Mouse (Mus musculus): ENCODE results near the gene Intu. TPM values are rescaled to one million over a fixed set of nuclear protein-coding genes. Genes with fewer than 3 reads are reported as not detected.

The Intu gene
- polyA plus RNA-seq, 1 experiment from 2014 or later, result 10.0 TPM

DNA sequence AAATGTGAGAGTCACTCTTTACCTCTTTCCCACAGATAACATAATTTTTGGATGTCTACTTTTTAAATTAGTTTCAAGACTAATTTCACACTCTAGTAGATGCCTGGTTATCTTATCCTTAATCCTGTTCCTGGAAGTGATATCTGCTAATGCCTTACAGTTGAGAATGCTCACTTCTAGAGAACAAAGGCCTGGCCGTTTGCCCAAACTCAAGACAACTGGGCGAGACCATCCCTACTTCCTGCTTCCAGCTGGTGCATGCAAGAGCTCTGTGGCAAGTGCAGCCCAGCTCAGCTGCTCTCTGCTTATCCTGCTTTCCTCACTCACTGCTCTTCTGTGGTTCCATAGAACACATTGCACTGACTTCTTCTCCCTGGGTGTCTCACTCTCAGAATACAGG, 163.4 kb downstream of the Intu start:
- H3K4me2 ChIP-seq (ENCODE audit: low read depth, low read length, severe bottlenecking), result no peak overlapping the region
- no peaks in the 10 kb centered on the region for H3K9me3 ChIP-seq (ENCODE audit: control insufficient read depth, low read length)
- H3K27me3 ChIP-seq (ENCODE audit: control insufficient read depth, insufficient read depth, low read length), result no peaks in the 10 kb centered on the region
- no peaks in the 10 kb centered on the region for H3K36me3 ChIP-seq (ENCODE audit: control insufficient read depth, insufficient read depth, low read length)
- H3K27ac ChIP-seq (ENCODE audit: low read depth, low read length), result no peak overlapping the region
- ATAC-seq (replicated peaks; ENCODE audit: low FRiP score) (no peak), DNase-seq (ENCODE audit: low spot score) (no peak)
- 73% methylated on average over 2 of the region's 2 CpGs for WGBS
- H3K4me1 ChIP-seq (replicated peaks; ENCODE audit: control insufficient read depth, insufficient read depth, low read length), result no peaks in the 10 kb centered on the region
- H3K9ac ChIP-seq (ENCODE audit: low read length), result no peak overlapping the region
- no peak overlapping the region for H3K4me3 ChIP-seq (ENCODE audit: low read depth, low read length)

DNA sequence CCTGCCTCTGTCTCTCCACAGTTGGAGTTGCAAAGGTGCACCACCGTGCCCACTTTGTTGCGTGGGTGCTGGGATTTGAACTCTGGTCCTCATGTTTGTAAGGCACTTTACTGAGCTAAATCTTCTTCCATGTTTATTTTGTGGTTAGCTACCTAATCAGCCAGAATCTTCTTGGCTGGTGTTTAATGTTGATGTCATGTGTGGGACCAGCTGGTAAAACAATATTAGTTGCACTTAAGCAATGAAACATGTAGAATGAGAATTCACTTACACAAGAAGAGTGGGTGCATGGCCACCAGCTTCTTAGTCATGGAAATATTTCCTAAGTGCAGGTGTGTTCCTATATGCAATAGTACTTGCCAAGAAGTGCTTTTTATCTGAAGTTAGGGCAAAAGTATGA, 164.1 kb downstream of the Intu start:
- no peak overlapping the region for H3K9ac ChIP-seq (ENCODE audit: low read length)
- no peaks in the 10 kb centered on the region for H3K36me3 ChIP-seq (ENCODE audit: control insufficient read depth, insufficient read depth, low read length)
- H3K4me1 ChIP-seq (replicated peaks; ENCODE audit: control insufficient read depth, insufficient read depth, low read length), result no peaks in the 10 kb centered on the region
- no peak overlapping the region for H3K27ac ChIP-seq (ENCODE audit: low read depth, low read length)
- no peak for DNase-seq (ENCODE audit: low spot score)
- WGBS, result 92% methylated on average over 2 of the region's 2 CpGs
- no peaks in the 10 kb centered on the region for H3K9me3 ChIP-seq (ENCODE audit: control insufficient read depth, low read length)
- H3K27me3 ChIP-seq (ENCODE audit: control insufficient read depth, insufficient read depth, low read length), result no peaks in the 10 kb centered on the region
- no peak overlapping the region for H3K4me3 ChIP-seq (ENCODE audit: low read depth, low read length)
- ATAC-seq (replicated peaks; ENCODE audit: low FRiP score), result no peak
- H3K4me2 ChIP-seq (ENCODE audit: low read depth, low read length, severe bottlenecking), result no peak overlapping the region

DNA sequence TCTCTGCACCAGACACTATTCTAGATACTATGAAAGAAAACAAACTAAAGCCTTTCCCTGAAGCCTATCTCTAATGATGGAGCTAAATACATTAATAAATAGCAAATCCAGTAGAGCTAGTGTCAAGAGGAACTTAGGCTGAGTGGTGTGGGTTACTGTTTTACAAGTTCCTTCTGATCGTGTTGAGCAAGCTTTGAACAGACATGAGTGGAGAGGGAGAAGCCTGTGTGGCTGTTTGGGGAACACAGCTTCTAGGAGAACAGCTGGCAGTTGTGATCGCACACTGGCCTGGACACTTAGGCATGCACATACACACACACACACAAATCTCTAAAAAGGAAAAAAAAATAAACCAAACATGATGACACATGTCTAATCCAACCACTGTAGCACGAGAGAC, 167.7 kb downstream of the Intu start:
- Histone ChIP-seq H3K27me3 (ENCODE audit: control insufficient read depth, insufficient read depth, low read length) (no peaks in the 10 kb centered on the region), H3K36me3 (ENCODE audit: control insufficient read depth, insufficient read depth, low read length) (no peaks in the 10 kb centered on the region), H3K4me2 (ENCODE audit: low read depth, low read length, severe bottlenecking) (no peak overlapping the region), H3K27ac (ENCODE audit: low read depth, low read length) (no peak overlapping the region), H3K9me3 (ENCODE audit: control insufficient read depth, low read length) (no peaks in the 10 kb centered on the region), H3K9ac (ENCODE audit: low read length) (no peak overlapping the region), H3K4me3 (ENCODE audit: low read depth, low read length) (no peak overlapping the region), H3K4me1 (replicated peaks; ENCODE audit: control insufficient read depth, insufficient read depth, low read length) (no peaks in the 10 kb centered on the region)
- 89% methylated on average over 3 of the region's 3 CpGs for WGBS
- ATAC-seq (replicated peaks; ENCODE audit: low FRiP score) (no peak), DNase-seq (ENCODE audit: low spot score) (no peak)

DNA sequence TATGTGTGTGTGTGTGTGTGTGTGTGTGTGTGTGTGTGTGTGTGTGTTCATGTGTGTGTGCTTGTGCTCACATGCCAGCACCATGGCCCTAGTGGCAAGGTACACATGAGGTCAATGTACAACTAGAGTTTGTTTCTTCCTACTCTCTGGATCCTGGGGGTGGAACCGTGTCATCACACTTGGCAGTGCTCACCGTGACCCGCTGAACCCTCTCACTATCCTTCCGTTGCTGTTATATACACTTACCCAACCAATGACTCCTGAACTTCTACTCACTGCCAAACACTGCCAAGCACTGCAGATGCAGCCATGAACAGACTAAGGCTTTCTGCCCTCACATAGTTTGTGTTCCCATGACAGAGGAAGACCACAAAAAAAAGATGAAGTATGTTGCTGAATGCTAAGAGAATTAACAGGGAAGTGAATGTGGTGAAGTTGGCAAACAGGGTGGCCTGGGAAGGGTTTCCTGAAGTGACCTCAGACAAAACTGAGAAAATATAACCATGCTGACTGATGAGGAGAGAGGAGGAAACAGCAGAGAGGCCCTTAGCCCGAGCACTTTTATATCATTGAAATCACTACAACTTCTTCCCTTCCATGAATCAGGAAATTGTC, 173.8 kb downstream of the Intu start:
- Histone ChIP-seq H3K4me1 (replicated peaks; ENCODE audit: control insufficient read depth, insufficient read depth, low read length) (no peaks in the 10 kb centered on the region), H3K36me3 (ENCODE audit: control insufficient read depth, insufficient read depth, low read length) (no peaks in the 10 kb centered on the region), H3K4me3 (ENCODE audit: low read depth, low read length) (no peak overlapping the region), H3K27ac (ENCODE audit: low read depth, low read length) (no peak overlapping the region), H3K9ac (ENCODE audit: low read length) (no peak overlapping the region), H3K27me3 (ENCODE audit: control insufficient read depth, insufficient read depth, low read length) (no peaks in the 10 kb centered on the region), H3K9me3 (ENCODE audit: control insufficient read depth, low read length) (no peaks in the 10 kb centered on the region; the same call in 1 of the 2 replicates), H3K4me2 (ENCODE audit: low read depth, low read length, severe bottlenecking) (no peak overlapping the region)
- WGBS, result 85% methylated on average over 5 of the region's 5 CpGs
- DNase-seq (ENCODE audit: low spot score) (no peak), ATAC-seq (replicated peaks; ENCODE audit: low FRiP score) (no peak)

DNA sequence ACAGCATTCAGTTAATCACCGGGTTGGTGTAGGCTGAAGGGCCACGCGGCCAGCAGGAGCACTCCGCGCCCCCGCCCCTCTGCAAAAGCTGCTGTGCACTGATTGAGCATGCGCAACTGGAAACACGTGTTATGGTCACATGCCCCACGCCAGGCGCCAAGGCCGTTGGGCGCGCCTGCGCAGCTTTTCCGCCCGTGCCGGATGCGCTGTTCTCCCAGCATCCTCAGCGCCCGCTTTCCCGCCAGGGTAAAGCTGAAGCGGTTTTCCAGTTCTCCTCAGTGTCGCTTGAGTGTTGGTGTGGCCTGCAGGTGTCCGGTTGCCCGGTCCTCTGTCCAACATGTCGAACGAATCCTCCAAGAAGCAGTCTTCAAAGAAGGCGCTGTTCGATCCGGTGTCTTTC, 177.6 kb downstream of the Intu start, which contains the start of gene Slc25a31:
Slc25a31 (plus strand) TSS at position 201 of the 400 bp plus-strand sequence.
- no peaks in the 10 kb centered on the region for H3K27me3 ChIP-seq (ENCODE audit: control insufficient read depth, insufficient read depth, low read length)
- DNase-seq (ENCODE audit: low spot score), result no peak
- H3K9me3 ChIP-seq (ENCODE audit: control insufficient read depth, low read length), result no peaks in the 10 kb centered on the region; the same call in 1 of the 2 replicates
- WGBS, result 93% methylated on average over 30 of the region's 30 CpGs
- no peaks in the 10 kb centered on the region for H3K4me1 ChIP-seq (replicated peaks; ENCODE audit: control insufficient read depth, insufficient read depth, low read length)
- H3K27ac ChIP-seq (ENCODE audit: low read depth, low read length), result no peak within 1 kb of the TSS
- no peaks in the 10 kb centered on the region for H3K36me3 ChIP-seq (ENCODE audit: control insufficient read depth, insufficient read depth, low read length)
- ATAC-seq (replicated peaks; ENCODE audit: low FRiP score), result no peak
- H3K4me2 ChIP-seq (ENCODE audit: low read depth, low read length, severe bottlenecking), result no peak within 1 kb of the TSS
- H3K9ac ChIP-seq (ENCODE audit: low read length), result no peak within 1 kb of the TSS
- no peak within 1 kb of the TSS for H3K4me3 ChIP-seq (ENCODE audit: low read depth, low read length)

DNA sequence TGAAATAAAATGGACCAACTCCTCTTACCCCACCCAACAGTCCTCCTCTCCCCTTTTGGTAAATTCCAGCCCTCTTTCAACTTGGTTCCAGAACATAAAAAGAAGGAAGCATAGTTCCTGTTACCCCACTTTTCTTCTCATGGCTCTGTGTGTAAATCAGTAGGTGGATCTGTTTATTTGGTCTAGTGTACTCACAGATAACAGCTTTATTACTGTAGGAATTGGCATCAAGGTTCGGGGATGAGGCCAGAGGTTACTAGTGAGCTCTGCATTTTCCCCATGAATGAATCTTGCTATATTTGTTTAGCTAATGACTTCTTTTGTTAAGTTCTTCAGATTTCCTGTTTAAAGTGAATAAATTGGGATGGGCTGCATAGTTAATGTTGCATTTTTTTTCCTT, 185.0 kb downstream of the Intu start:
- Histone ChIP-seq H3K4me3 (ENCODE audit: low read depth, low read length) (no peak overlapping the region), H3K4me1 (replicated peaks; ENCODE audit: control insufficient read depth, insufficient read depth, low read length) (no peaks in the 10 kb centered on the region), H3K27ac (ENCODE audit: low read depth, low read length) (no peak overlapping the region), H3K27me3 (ENCODE audit: control insufficient read depth, insufficient read depth, low read length) (no peaks in the 10 kb centered on the region), H3K4me2 (ENCODE audit: low read depth, low read length, severe bottlenecking) (no peak overlapping the region), H3K9ac (ENCODE audit: low read length) (no peak overlapping the region), H3K36me3 (ENCODE audit: control insufficient read depth, insufficient read depth, low read length) (no peaks in the 10 kb centered on the region), H3K9me3 (ENCODE audit: control insufficient read depth, low read length) (no peaks in the 10 kb centered on the region)
- WGBS, result 60% methylated on average over 1 of the region's 1 CpGs
- ATAC-seq (replicated peaks; ENCODE audit: low FRiP score) (no peak), DNase-seq (ENCODE audit: low spot score) (no peak)

DNA sequence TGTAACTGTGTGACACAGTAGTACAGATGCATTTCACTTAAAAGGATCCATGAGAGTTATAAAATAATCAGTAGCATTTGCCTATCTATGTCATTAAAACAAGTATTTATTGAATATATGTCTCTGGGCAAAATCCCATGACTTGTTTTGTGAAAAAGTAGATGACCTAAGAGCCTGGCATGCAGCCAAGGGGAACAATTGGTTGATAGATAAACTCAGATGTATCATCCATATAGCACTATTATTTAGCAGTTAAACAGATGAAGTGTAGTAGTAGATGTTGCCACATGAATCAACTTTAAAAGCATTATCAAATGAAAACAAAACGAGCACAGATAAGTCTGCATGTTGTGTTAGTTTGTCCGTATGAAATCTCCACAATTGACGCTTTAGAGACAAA, 187.9 kb downstream of the Intu start:
- H3K4me3 ChIP-seq (ENCODE audit: low read depth, low read length), result no peak overlapping the region
- no peak overlapping the region for H3K4me2 ChIP-seq (ENCODE audit: low read depth, low read length, severe bottlenecking)
- no peak overlapping the region for H3K27ac ChIP-seq (ENCODE audit: low read depth, low read length)
- H3K27me3 ChIP-seq (ENCODE audit: control insufficient read depth, insufficient read depth, low read length), result no peaks in the 10 kb centered on the region
- H3K9me3 ChIP-seq (ENCODE audit: control insufficient read depth, low read length), result no peaks in the 10 kb centered on the region
- no peak overlapping the region for H3K9ac ChIP-seq (ENCODE audit: low read length)
- no peak for DNase-seq (ENCODE audit: low spot score)
- no peaks in the 10 kb centered on the region for H3K36me3 ChIP-seq (ENCODE audit: control insufficient read depth, insufficient read depth, low read length)
- WGBS, result 91% methylated on average over 3 of the region's 3 CpGs
- H3K4me1 ChIP-seq (replicated peaks; ENCODE audit: control insufficient read depth, insufficient read depth, low read length), result no peaks in the 10 kb centered on the region
- no peak for ATAC-seq (replicated peaks; ENCODE audit: low FRiP score)

DNA sequence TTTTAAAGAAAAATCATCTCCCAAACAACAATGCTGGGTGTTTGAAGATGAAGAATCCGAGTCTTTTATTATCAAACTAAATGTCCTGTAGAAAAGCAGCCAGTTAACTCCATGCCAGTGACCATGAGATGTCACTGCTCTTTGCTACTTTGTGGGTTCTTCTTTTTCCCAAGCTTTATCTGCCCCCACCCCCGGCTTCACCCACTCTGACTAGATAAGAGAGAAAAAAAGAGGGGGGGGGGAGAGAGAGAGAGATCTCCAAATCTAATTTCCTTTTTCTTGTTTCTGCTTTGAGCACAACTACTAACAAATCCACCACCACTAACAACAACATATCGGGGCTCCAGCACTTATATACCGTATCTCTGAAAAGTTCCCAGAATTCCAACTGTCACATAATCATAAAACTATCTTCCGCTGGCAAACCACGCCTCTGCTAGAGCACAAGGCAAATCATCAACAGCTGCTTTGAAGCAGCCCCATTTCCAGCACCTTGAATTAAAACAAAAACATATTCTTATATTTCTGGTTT, 207.4 kb downstream of the Intu start:
- DNase-seq (ENCODE audit: low spot score) (no peak), ATAC-seq (replicated peaks; ENCODE audit: low FRiP score) (no peak)
- WGBS, result 85% methylated on average over 6 of the region's 6 CpGs
- no peaks in the 10 kb centered on the region for H3K36me3 ChIP-seq (ENCODE audit: control insufficient read depth, insufficient read depth, low read length)
- H3K27me3 ChIP-seq (ENCODE audit: control insufficient read depth, insufficient read depth, low read length), result no peaks in the 10 kb centered on the region
- no peak overlapping the region for H3K4me3 ChIP-seq (ENCODE audit: low read depth, low read length)
- no peaks in the 10 kb centered on the region for H3K9me3 ChIP-seq (ENCODE audit: control insufficient read depth, low read length)
- H3K27ac ChIP-seq (ENCODE audit: low read depth, low read length), result no peak overlapping the region
- H3K9ac ChIP-seq (ENCODE audit: low read length), result no peak overlapping the region
- H3K4me1 ChIP-seq (replicated peaks; ENCODE audit: control insufficient read depth, insufficient read depth, low read length), result no peaks in the 10 kb centered on the region
- no peak overlapping the region for H3K4me2 ChIP-seq (ENCODE audit: low read depth, low read length, severe bottlenecking)
